Mouse (Mus musculus): Measurements from ENCODE around the gene Orai1. TPM values are rescaled to one million over a fixed set of nuclear protein-coding genes. Genes with fewer than 3 reads are reported as not detected.
"Not testable (repeated sequence)": the region's sequence is repeated elsewhere in the genome, so short reads cannot be mapped to it uniquely, and the experiment has no call there.

Orai1 gene
- polyA plus RNA-seq, 2 experiments: 20.7 to 25.0 TPM

GRCm38 (mm10) chr5:122972116-122972515 is 42.8 kb upstream of the Orai1 start:
- H3K9me3 ChIP-seq (ENCODE audit: control insufficient read depth, low read length): no peaks in the 10 kb centered on the region
- TF ChIP-seq POLR2A (IDR thresholded peaks at IDR 0.05; ENCODE audit: borderline replicate concordance, extremely low read depth, insufficient read depth, insufficient read length): no peak
- ATAC-seq (ENCODE audit: low FRiP score, low read depth) (no peak), DNase-seq (ENCODE audit: low spot score) (no peak)
- no peak overlapping the region for H3K4me2 ChIP-seq (replicated peaks; ENCODE audit: low read depth, low read length, severe bottlenecking)
- H3K9ac ChIP-seq (ENCODE audit: low read depth, low read length, severe bottlenecking): no peak overlapping the region
- H3K4me1 ChIP-seq (ENCODE audit: control insufficient read depth, insufficient read depth, low read length): no peaks in the 10 kb centered on the region
- no peaks in the 10 kb centered on the region for H3K27me3 ChIP-seq (ENCODE audit: control insufficient read depth, insufficient read depth, low read length)
- no peak overlapping the region for H3K27ac ChIP-seq (replicated peaks; ENCODE audit: low read depth, low read length)
- 0 out of 2 replicates have a peak, but pooled peaks cover 4% of the 10 kb centered on the region for H3K36me3 ChIP-seq (ENCODE audit: control insufficient read depth, insufficient read depth, low read length)
- H3K4me3 ChIP-seq (replicated peaks; ENCODE audit: low read length): no peak overlapping the region
- WGBS: 82% methylated on average over 9 of the region's 9 CpGs

DNA sequence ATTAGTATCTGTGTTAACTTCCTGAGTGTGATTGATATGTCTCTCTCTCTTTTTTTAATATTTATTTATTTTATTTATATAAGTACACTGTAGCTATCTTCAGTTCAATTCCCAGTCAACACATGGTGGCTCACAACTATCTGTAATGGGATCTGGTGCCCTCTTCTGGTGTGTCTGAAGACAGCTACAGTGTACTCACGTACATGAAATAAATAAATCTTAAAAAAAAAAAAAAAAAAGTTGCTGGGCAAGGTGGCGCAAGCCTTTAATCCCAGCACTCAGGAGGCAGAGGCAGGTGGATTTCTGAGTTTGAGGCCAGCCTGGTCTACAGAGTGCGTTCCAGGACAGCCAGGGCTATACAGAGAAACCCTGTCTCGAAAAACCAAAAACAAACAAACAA is 40.2 kb upstream of the Orai1 start:
- not testable (repeated sequence) for H3K27me3 ChIP-seq (ENCODE audit: control insufficient read depth, insufficient read depth, low read length); DNase-seq (ENCODE audit: low spot score); ATAC-seq (ENCODE audit: low FRiP score, low read depth); H3K4me1 ChIP-seq (ENCODE audit: control insufficient read depth, insufficient read depth, low read length); H3K9me3 ChIP-seq (ENCODE audit: control insufficient read depth, low read length); H3K4me3 ChIP-seq (replicated peaks; ENCODE audit: low read length); H3K36me3 ChIP-seq (ENCODE audit: control insufficient read depth, insufficient read depth, low read length); H3K27ac ChIP-seq (replicated peaks; ENCODE audit: low read depth, low read length); H3K9ac ChIP-seq (ENCODE audit: low read depth, low read length, severe bottlenecking); H3K4me2 ChIP-seq (replicated peaks; ENCODE audit: low read depth, low read length, severe bottlenecking)
- 97% methylated on average over 4 of the region's 4 CpGs for WGBS

DNA sequence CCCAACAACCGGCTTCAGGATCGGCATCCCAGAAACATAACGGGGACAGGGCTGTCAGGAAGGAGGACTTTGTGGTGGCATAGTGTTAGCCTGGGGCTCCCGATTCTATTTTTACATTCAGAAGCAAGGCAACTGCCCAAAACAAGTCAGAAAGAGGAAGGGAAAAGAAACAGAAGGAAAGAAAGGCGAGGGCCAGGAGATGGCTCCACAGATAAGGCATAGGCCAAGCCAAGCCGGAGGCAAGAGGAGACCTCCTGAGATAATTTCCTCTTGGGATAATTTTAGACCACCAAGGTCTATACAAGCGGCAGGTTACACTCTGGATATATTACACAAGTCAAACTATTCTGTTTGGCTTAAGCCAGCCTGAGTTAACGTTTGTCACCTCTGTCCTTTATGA is 35.9 kb upstream of the Orai1 start:
- H3K27me3 ChIP-seq (ENCODE audit: control insufficient read depth, insufficient read depth, low read length): no peaks in the 10 kb centered on the region
- 87% methylated on average over 8 of the region's 8 CpGs for WGBS
- ATAC-seq (ENCODE audit: low FRiP score, low read depth) (no peak), DNase-seq (ENCODE audit: low spot score) (no peak)
- TF ChIP-seq POLR2A (IDR thresholded peaks at IDR 0.05; ENCODE audit: borderline replicate concordance, extremely low read depth, insufficient read depth, insufficient read length): no peak
- H3K9ac ChIP-seq (ENCODE audit: low read depth, low read length, severe bottlenecking): no peak overlapping the region
- peaks cover 10% of the 10 kb centered on the region; the same call in 1 of the 2 replicates for H3K36me3 ChIP-seq (ENCODE audit: control insufficient read depth, insufficient read depth, low read length)
- H3K4me1 ChIP-seq (ENCODE audit: control insufficient read depth, insufficient read depth, low read length): no peaks in the 10 kb centered on the region
- no peaks in the 10 kb centered on the region for H3K9me3 ChIP-seq (ENCODE audit: control insufficient read depth, low read length)
- H3K27ac ChIP-seq (replicated peaks; ENCODE audit: low read depth, low read length): no peak overlapping the region
- no peak overlapping the region for H3K4me2 ChIP-seq (replicated peaks; ENCODE audit: low read depth, low read length, severe bottlenecking)
- H3K4me3 ChIP-seq (replicated peaks; ENCODE audit: low read length): no peak overlapping the region

- 84% methylated on average over 5 of the region's 5 CpGs for WGBS
These were observed 30.4 kb upstream of the Orai1 start for GRCm38 (mm10) chr5:122984483-122984882.

GRCm38 (mm10) chr5:122985276-122985675 is 29.6 kb upstream of the Orai1 start:
- no peaks in the 10 kb centered on the region for H3K9me3 ChIP-seq (ENCODE audit: control insufficient read depth, low read length)
- no peak overlapping the region for H3K27ac ChIP-seq (replicated peaks; ENCODE audit: low read depth, low read length)
- DNase-seq (ENCODE audit: low spot score) (no peak), ATAC-seq (ENCODE audit: low FRiP score, low read depth) (no peak)
- no peaks in the 10 kb centered on the region for H3K27me3 ChIP-seq (ENCODE audit: control insufficient read depth, insufficient read depth, low read length)
- no peak for TF ChIP-seq POLR2A (IDR thresholded peaks at IDR 0.05; ENCODE audit: borderline replicate concordance, extremely low read depth, insufficient read depth, insufficient read length)
- H3K9ac ChIP-seq (ENCODE audit: low read depth, low read length, severe bottlenecking): no peak overlapping the region; the same call in 1 of the 2 replicates
- H3K36me3 ChIP-seq (ENCODE audit: control insufficient read depth, insufficient read depth, low read length): peaks cover 6% of the 10 kb centered on the region; the same call in 1 of the 2 replicates
- no peak overlapping the region for H3K4me2 ChIP-seq (replicated peaks; ENCODE audit: low read depth, low read length, severe bottlenecking)
- peaks cover 29% of the 10 kb centered on the region for H3K4me1 ChIP-seq (ENCODE audit: control insufficient read depth, insufficient read depth, low read length)
- H3K4me3 ChIP-seq (replicated peaks; ENCODE audit: low read length): no peak overlapping the region
- 80% methylated on average over 3 of the region's 3 CpGs for WGBS

More at GRCm38 (mm10) chr5:122984483-122984882, 30.4 kb upstream of the Orai1 start:
- no peak for ATAC-seq (ENCODE audit: low FRiP score, low read depth)
- H3K4me3 ChIP-seq (replicated peaks; ENCODE audit: low read length): no peak overlapping the region
- peaks cover 6% of the 10 kb centered on the region; the same call in 1 of the 2 replicates for H3K36me3 ChIP-seq (ENCODE audit: control insufficient read depth, insufficient read depth, low read length)
- no peak for TF ChIP-seq POLR2A (IDR thresholded peaks at IDR 0.05; ENCODE audit: borderline replicate concordance, extremely low read depth, insufficient read depth, insufficient read length)
- no peak overlapping the region for H3K9ac ChIP-seq (ENCODE audit: low read depth, low read length, severe bottlenecking)
- no peak overlapping the region for H3K4me2 ChIP-seq (replicated peaks; ENCODE audit: low read depth, low read length, severe bottlenecking)
- peaks cover 23% of the 10 kb centered on the region for H3K4me1 ChIP-seq (ENCODE audit: control insufficient read depth, insufficient read depth, low read length)
- no peak for DNase-seq (ENCODE audit: low spot score)
- no peaks in the 10 kb centered on the region for H3K27me3 ChIP-seq (ENCODE audit: control insufficient read depth, insufficient read depth, low read length)
- no peak overlapping the region for H3K27ac ChIP-seq (replicated peaks; ENCODE audit: low read depth, low read length)
- no peaks in the 10 kb centered on the region for H3K9me3 ChIP-seq (ENCODE audit: control insufficient read depth, low read length)

- Histone ChIP-seq H3K27ac (replicated peaks; ENCODE audit: low read depth, low read length) (no peak overlapping the region), H3K9me3 (ENCODE audit: control insufficient read depth, low read length) (no peaks in the 10 kb centered on the region), H3K9ac (ENCODE audit: low read depth, low read length, severe bottlenecking) (no peak overlapping the region; the same call in 1 of the 2 replicates), H3K4me1 (ENCODE audit: control insufficient read depth, insufficient read depth, low read length) (peaks cover 29% of the 10 kb centered on the region), H3K27me3 (ENCODE audit: control insufficient read depth, insufficient read depth, low read length) (no peaks in the 10 kb centered on the region), H3K4me2 (replicated peaks; ENCODE audit: low read depth, low read length, severe bottlenecking) (peak overlapping the region; percentile 19; the same call in 1 of the 2 replicates), H3K4me3 (replicated peaks; ENCODE audit: low read length) (no peak overlapping the region), H3K36me3 (ENCODE audit: control insufficient read depth, insufficient read depth, low read length) (peaks cover 4% of the 10 kb centered on the region; the same call in 1 of the 2 replicates)
- TF ChIP-seq POLR2A (IDR thresholded peaks at IDR 0.05; ENCODE audit: borderline replicate concordance, extremely low read depth, insufficient read depth, insufficient read length): no peak
- ATAC-seq (ENCODE audit: low FRiP score, low read depth): no peak
- 33% methylated on average over 8 of the region's 8 CpGs for WGBS
- DNase-seq (ENCODE audit: low spot score): no peak
These were observed 28.8 kb upstream of the Orai1 start for GRCm38 (mm10) chr5:122986091-122986493.

Measured in limb, embryonic 14.5 days (tissue).